Mouse (Mus musculus) neural tube, embryonic 14.5 days (tissue): ENCODE results near the gene Tenm3. TPM values are rescaled to one million over a fixed set of nuclear protein-coding genes. Genes with fewer than 3 reads are reported as not detected.
A peak's percentile ranks its signal among the peaks of the same experiment; 100 is the strongest.

Experiments used
- ATAC-seq: fragments of 200-750 bp; cut with Nextera tagmentation; 2 replicates; pipeline ENCODE4 v1.8.0; 2017; ENCODE audit warnings: low read depth, mild to moderate bottlenecking, moderate TSS enrichment, moderate library complexity
- H3K27ac ChIP-seq: fragments of 300-500 bp; sonication (generic); 2 replicates; pipeline ENCODE4 v1.5.1; 2014; ENCODE audit warnings: low read depth, mild to moderate bottlenecking, control low read depth, low read length, moderate library complexity, mixed read lengths
- H3K27me3 ChIP-seq: fragments of 300-500 bp; sonication (generic); 2 replicates; pipeline ENCODE4 v1.6.1; 2014; ENCODE audit warnings: low read length; ENCODE audit not compliant: control insufficient read depth, insufficient read depth
- H3K36me3 ChIP-seq: fragments of 300-500 bp; sonication (generic); 2 replicates; pipeline ENCODE4 v1.6.1; 2014; ENCODE audit warnings: low read length, mixed read lengths; ENCODE audit not compliant: control insufficient read depth, insufficient read depth
- H3K4me1 ChIP-seq: fragments of 300-500 bp; sonication (generic); 2 replicates; pipeline ENCODE4 v1.6.1; 2014; ENCODE audit warnings: low read length; ENCODE audit not compliant: control insufficient read depth, insufficient read depth
- H3K4me2 ChIP-seq: fragments of 300-500 bp; sonication (generic); 2 replicates; pipeline ENCODE4 v1.6.1; 2014; ENCODE audit warnings: mild to moderate bottlenecking, low read depth, low read length, control low read depth
- H3K4me3 ChIP-seq: fragments of 300-500 bp; sonication (generic); 2 replicates; pipeline ENCODE4 v1.5.1; 2014; ENCODE audit warnings: low read depth, low read length, control low read depth, mixed read lengths
- H3K9ac ChIP-seq: fragments of 300-500 bp; sonication (generic); replicated peaks from 2 replicates; pipeline ENCODE4 v1.6.1; 2014; ENCODE audit warnings: low read depth, mild to moderate bottlenecking, control low read depth, low read length, mixed read lengths
- H3K9me3 ChIP-seq: fragments of 300-500 bp; sonication (generic); 2 replicates; pipeline ENCODE4 v1.6.1; 2016; ENCODE audit warnings: low read length; ENCODE audit not compliant: control insufficient read depth
- WGBS: fragments of 180-500 bp; shearing (Covaris S2); extraction: QIAGEN DNeasy Blood & Tissue Kit; methylation state at CpG from one replicate; pipeline ENCODE4 v1.1.7; 2014; 5-methylcytosine and 5-hydroxymethylcytosine counted together
- polyA plus RNA-seq: library from polyadenylated mRNA; unstranded; fragments of >200 nt; fragmentation: Nextera tagmentation; extraction: Ambion mirVana; gene quantifications from 2 replicates; pipeline ENCODE4 v1.2.1, GENCODE M21; 2014

The Tenm3 gene
- polyA plus RNA-seq, 1 experiment from 2014 or later: 68.9 TPM

DNA sequence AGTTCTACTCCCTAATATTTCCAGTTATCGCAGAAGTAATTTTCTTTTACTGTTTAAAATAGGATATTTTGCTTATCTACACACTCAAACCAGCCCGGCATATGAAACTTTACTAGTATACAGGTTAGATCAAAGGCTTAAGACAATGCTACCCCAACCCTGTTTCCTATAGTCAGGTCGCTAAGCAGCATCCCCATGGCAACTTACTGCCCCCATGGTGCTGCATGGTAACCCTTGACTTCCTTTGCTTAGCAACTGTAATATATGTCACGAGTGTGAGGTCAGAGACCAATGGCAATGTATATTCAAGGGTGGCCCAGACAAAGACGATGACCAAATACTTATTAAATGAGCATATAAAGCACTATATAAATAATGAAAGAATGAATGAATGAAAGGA lies 359.6 kb downstream of the Tenm3 start:
- no peak overlapping the region for H3K9ac ChIP-seq
- H3K36me3 ChIP-seq: no peaks in the 10 kb centered on the region
- no peaks in the 10 kb centered on the region for H3K9me3 ChIP-seq
- no peak overlapping the region for H3K27ac ChIP-seq
- no peak for ATAC-seq
- peaks cover 17% of the 10 kb centered on the region; the same call in 1 of the 2 replicates for H3K4me1 ChIP-seq
- H3K27me3 ChIP-seq: no peaks in the 10 kb centered on the region
- no peak overlapping the region for H3K4me3 ChIP-seq
- no peak overlapping the region for H3K4me2 ChIP-seq
- 51% methylated on average over 5 of the region's 5 CpGs for WGBS

- H3K9me3 ChIP-seq: no peaks in the 10 kb centered on the region
- no peak overlapping the region for H3K9ac ChIP-seq
- no peaks in the 10 kb centered on the region for H3K36me3 ChIP-seq
- peak; percentile 39 for ATAC-seq
- peak overlapping the region; percentile 23 for H3K4me2 ChIP-seq
- peak overlapping the region; percentile 76 for H3K27ac ChIP-seq
- no peak overlapping the region for H3K4me3 ChIP-seq
- H3K4me1 ChIP-seq: peaks cover 17% of the 10 kb centered on the region; the same call in 1 of the 2 replicates
- H3K27me3 ChIP-seq: no peaks in the 10 kb centered on the region
- WGBS: 52% methylated on average over 33 of the region's 33 CpGs
Measured at GRCm38 (mm10) chr8:48481709-48482671, 361.8 kb downstream of the Tenm3 start.

DNA sequence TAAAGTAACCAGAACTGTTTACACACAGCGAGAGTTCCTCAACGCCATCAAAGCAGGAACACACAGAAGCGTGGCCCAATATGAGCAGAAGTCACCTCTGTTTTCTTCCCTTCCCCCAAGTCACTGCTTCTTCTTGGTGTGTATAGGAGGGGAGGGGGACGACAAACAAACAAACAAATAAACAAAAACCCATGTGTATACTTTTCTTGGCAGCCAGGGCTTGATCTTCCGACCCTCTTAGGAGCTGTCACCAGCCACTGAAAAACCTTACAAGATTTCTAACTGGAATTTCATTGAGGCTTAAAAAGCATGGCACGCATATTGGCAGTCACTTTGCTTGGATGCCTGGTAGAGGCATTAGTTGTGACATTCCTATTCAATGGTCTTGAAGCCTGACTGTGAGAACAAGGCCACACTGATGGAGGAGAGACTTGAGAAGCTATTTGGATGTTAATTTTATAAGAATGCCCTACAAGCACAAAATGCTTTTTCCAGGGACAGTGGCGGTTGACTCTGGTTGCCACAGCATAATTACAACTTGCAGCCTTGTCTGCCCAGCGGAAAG lies 366.3 kb downstream of the Tenm3 start:
- Histone ChIP-seq H3K36me3 (no peaks in the 10 kb centered on the region), H3K9me3 (no peaks in the 10 kb centered on the region), H3K27ac (no peak overlapping the region), H3K4me2 (no peak overlapping the region), H3K4me3 (no peak overlapping the region), H3K27me3 (no peaks in the 10 kb centered on the region), H3K4me1 (peaks cover 8% of the 10 kb centered on the region; the same call in 1 of the 2 replicates), H3K9ac (no peak overlapping the region)
- ATAC-seq: peak; percentile 26
- 38% methylated on average over 8 of the region's 8 CpGs for WGBS

DNA sequence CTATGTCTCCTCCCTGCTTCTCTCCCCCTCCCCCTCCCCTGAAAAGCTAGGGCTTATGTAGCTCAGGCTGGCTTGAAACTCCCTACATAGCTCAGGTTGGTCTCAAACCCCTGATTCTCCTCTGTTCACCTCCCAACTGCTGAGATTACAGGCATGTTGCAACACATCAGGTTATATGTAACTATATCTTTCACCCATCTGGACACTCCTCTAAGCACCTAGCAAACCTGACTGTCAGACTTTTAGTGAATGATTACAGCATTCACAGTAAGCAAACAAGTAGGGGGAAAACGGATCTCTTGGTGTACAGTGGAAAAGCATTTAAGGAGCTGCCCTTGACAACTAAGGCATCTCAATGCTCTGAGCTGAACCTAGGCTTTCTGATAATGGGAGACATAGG lies 366.9 kb downstream of the Tenm3 start:
- no peak overlapping the region for H3K9ac ChIP-seq
- no peak overlapping the region for H3K4me2 ChIP-seq
- H3K36me3 ChIP-seq: no peaks in the 10 kb centered on the region
- no peaks in the 10 kb centered on the region for H3K9me3 ChIP-seq
- 43% methylated on average over 1 of the region's 1 CpGs for WGBS
- peaks cover 3% of the 10 kb centered on the region; the same call in 1 of the 2 replicates for H3K4me1 ChIP-seq
- ATAC-seq: no peak
- no peak overlapping the region for H3K27ac ChIP-seq
- no peaks in the 10 kb centered on the region for H3K27me3 ChIP-seq
- H3K4me3 ChIP-seq: no peak overlapping the region

- Histone ChIP-seq H3K4me1 (no peaks in the 10 kb centered on the region), H3K36me3 (no peaks in the 10 kb centered on the region), H3K9me3 (no peaks in the 10 kb centered on the region), H3K27ac (no peak overlapping the region), H3K4me2 (no peak overlapping the region), H3K9ac (no peak overlapping the region), H3K27me3 (no peaks in the 10 kb centered on the region), H3K4me3 (no peak overlapping the region)
- peak; percentile 72; the same call in 1 of the 2 replicates for ATAC-seq
- WGBS: 54% methylated on average over 5 of the region's 5 CpGs
Measured at GRCm38 (mm10) chr8:48467633-48468032, 376.1 kb downstream of the Tenm3 start.

DNA sequence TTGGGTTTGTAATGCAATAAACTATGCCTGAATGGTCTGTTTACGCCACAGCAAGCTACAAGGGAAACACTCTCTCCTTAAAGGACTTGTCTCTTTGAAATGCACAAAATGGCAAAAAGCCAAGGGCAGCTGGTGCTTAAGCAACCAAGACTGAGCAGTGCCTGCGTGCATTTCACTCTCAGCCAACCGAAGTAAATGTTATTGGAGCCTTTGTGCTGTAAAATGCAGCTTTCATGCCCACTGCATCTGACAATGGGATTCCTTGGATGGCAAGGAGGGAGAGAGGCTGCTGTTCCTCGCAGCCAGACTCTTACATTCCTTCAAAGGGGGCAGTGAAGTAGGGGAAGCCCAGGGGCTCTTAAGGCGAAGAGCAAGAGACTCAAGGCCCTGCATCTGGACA lies 385.4 kb downstream of the Tenm3 start:
- Histone ChIP-seq H3K27ac (peak overlapping the region; percentile 85), H3K4me1 (peaks cover 25% of the 10 kb centered on the region), H3K4me2 (no peak overlapping the region), H3K27me3 (no peaks in the 10 kb centered on the region), H3K4me3 (no peak overlapping the region), H3K9ac (peak overlapping the region; percentile 37; the same call in 1 of the 2 replicates), H3K9me3 (no peaks in the 10 kb centered on the region), H3K36me3 (no peaks in the 10 kb centered on the region)
- ATAC-seq: peak; percentile 90
- WGBS: 5% methylated on average over 5 of the region's 5 CpGs

DNA sequence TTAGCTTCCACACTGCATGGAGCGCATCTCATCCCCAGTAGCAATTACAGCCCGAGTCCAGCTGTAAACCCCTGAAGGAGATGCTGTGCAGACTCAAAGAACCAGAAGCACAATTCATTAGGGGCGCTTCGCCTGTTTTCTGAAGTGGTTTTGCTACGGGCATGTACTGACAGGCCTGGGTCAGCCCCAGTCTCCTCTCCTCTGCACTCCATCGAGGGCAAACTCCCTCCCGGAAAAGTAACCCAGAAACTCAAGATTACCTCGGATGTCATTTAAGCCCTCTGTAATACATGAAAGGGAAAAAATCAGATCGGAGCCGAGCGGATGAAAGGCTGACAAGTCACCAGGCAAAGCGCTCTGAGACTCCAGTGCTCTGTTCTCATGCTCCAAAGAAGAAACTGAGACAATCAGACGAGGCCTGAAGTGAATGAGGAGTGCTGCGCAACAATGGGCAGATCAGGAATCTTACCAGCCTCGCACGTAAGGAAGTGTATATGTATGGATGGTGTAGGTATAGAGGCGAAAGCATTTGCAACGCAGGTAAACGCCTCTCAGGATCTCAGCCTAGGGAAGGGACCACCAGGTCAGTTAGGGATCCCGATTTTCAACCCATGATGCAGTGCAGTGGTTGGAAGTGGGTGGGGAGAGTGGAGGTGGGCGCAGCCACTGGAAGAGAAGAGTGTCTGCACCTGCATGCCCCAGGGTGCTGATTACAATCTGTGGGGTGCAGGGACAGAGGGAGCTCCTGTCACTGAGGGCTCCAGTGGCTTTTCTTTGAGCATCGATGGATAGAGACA lies 387.2 kb downstream of the Tenm3 start:
- H3K27me3 ChIP-seq: no peaks in the 10 kb centered on the region
- H3K36me3 ChIP-seq: no peaks in the 10 kb centered on the region
- peak; percentile 13; the same call in 1 of the 2 replicates for ATAC-seq
- WGBS: 20% methylated on average over 22 of the region's 22 CpGs
- H3K4me3 ChIP-seq: no peak overlapping the region
- H3K9ac ChIP-seq: no peak overlapping the region; the same call in 1 of the 2 replicates
- H3K9me3 ChIP-seq: no peaks in the 10 kb centered on the region
- H3K4me1 ChIP-seq: peaks cover 25% of the 10 kb centered on the region
- peak overlapping the region; percentile 16; the same call in 1 of the 2 replicates for H3K27ac ChIP-seq
- H3K4me2 ChIP-seq: peak overlapping the region; percentile 32

GRCm38 (mm10) chr8:48451247-48451635 lies 392.5 kb downstream of the Tenm3 start:
- Histone ChIP-seq H3K36me3 (no peaks in the 10 kb centered on the region), H3K4me2 (no peak overlapping the region), H3K4me1 (peaks cover 23% of the 10 kb centered on the region), H3K27me3 (no peaks in the 10 kb centered on the region), H3K27ac (no peak overlapping the region), H3K9me3 (no peaks in the 10 kb centered on the region), H3K9ac (no peak overlapping the region), H3K4me3 (no peak overlapping the region)
- WGBS: 44% methylated on average over 7 of the region's 7 CpGs
- ATAC-seq: no peak; the same call in 1 of the 2 replicates
